Mouse (Mus musculus) hindbrain, embryonic 12.5 days (tissue): ENCODE measurements around the gene Slco4c1. TPM values are rescaled to one million over a fixed set of nuclear protein-coding genes. Genes with fewer than 3 reads are reported as not detected.

Source experiments
- ATAC-seq: fragments of 200-750 bp; cut with Nextera tagmentation; 2 replicates; pipeline ENCODE4 v1.8.0; 2017; ENCODE audit warnings: moderate TSS enrichment; ENCODE audit not compliant: low FRiP score
- H3K27ac ChIP-seq: fragments of 300-500 bp; sonication (generic); 2 replicates; pipeline ENCODE4 v1.5.1; 2016; ENCODE audit warnings: mild to moderate bottlenecking
- H3K27me3 ChIP-seq: fragments of 300-500 bp; sonication (generic); 2 replicates; pipeline ENCODE4 v1.6.1; 2016; ENCODE audit warnings: mild to moderate bottlenecking
- H3K36me3 ChIP-seq: fragments of 300-500 bp; sonication (generic); 2 replicates; pipeline ENCODE4 v1.6.1; 2016; ENCODE audit warnings: mild to moderate bottlenecking
- H3K4me1 ChIP-seq: fragments of 300-500 bp; sonication (generic); 2 replicates; pipeline ENCODE4 v1.6.1; 2016
- H3K4me2 ChIP-seq: fragments of 300-500 bp; sonication (generic); replicated peaks from 2 replicates; pipeline ENCODE4 v1.6.1; 2016; ENCODE audit warnings: mild to moderate bottlenecking
- H3K4me3 ChIP-seq: fragments of 300-500 bp; sonication (generic); 2 replicates; pipeline ENCODE4 v1.5.1; 2016; ENCODE audit warnings: mild to moderate bottlenecking
- H3K9ac ChIP-seq: fragments of 300-500 bp; sonication (generic); 2 replicates; pipeline ENCODE4 v1.6.1; 2016; ENCODE audit warnings: mild to moderate bottlenecking, moderate library complexity
- H3K9me3 ChIP-seq: fragments of 300-500 bp; sonication (generic); replicated peaks from 2 replicates; pipeline ENCODE4 v1.6.1; 2016; ENCODE audit warnings: mild to moderate bottlenecking
- WGBS: fragments of 180-500 bp; shearing (Covaris S2); methylation state at CpG from one replicate; pipeline ENCODE4 v1.1.7; 2016; 5-methylcytosine and 5-hydroxymethylcytosine counted together
- polyA plus RNA-seq: library from polyadenylated mRNA; unstranded; fragments of >200 nt; fragmentation: Nextera tagmentation; extraction: Ambion mirVana; gene quantifications from 2 replicates; pipeline ENCODE4 v1.2.1, GENCODE M21; 2016

Gene Slco4c1
- 0.05 and 0.08 TPM in 2 replicates for polyA plus RNA-seq

GRCm38 (mm10) chr1:96871528-96872360 lies at the start of gene Slco4c1:
Gene Slco4c1 (minus strand): TSS chr1:96872171.
- H3K4me1 ChIP-seq, result peaks cover 9% of the 10 kb centered on the region
- H3K4me3 ChIP-seq, result peak within 1 kb of the TSS; percentile 51
- peak within 1 kb of the TSS; percentile 94 for H3K4me2 ChIP-seq
- peak within 1 kb of the TSS; percentile 54 for H3K9ac ChIP-seq
- no peaks in the 10 kb centered on the region for H3K9me3 ChIP-seq
- WGBS, result 2% methylated on average over 40 of the region's 40 CpGs
- no peak within 1 kb of the TSS for H3K27ac ChIP-seq
- ATAC-seq, result peak; percentile 83
- H3K36me3 ChIP-seq, result no peaks in the 10 kb centered on the region
- peaks cover 12% of the 10 kb centered on the region; the same call in 1 of the 2 replicates for H3K27me3 ChIP-seq

- Histone ChIP-seq H3K27ac (no peak overlapping the region), H3K4me2 (no peak overlapping the region), H3K4me3 (no peak overlapping the region), H3K36me3 (no peaks in the 10 kb centered on the region), H3K27me3 (no peaks in the 10 kb centered on the region), H3K4me1 (no peaks in the 10 kb centered on the region), H3K9ac (no peak overlapping the region), H3K9me3 (no peaks in the 10 kb centered on the region)
- no peak for ATAC-seq
Observed at GRCm38 (mm10) chr1:96917333-96917732, 45.4 kb upstream of the Slco4c1 start.

- Histone ChIP-seq H3K9me3 (no peaks in the 10 kb centered on the region), H3K27ac (no peak overlapping the region), H3K36me3 (no peaks in the 10 kb centered on the region)
Observed at GRCm38 (mm10) chr1:96883788-96884187, 11.8 kb upstream of the Slco4c1 start.

GRCm38 (mm10) chr1:96878572-96878971 lies 6.6 kb upstream of the Slco4c1 start:
- no peaks in the 10 kb centered on the region for H3K4me1 ChIP-seq
- H3K27me3 ChIP-seq, result no peaks in the 10 kb centered on the region
- no peaks in the 10 kb centered on the region for H3K9me3 ChIP-seq
- no peak overlapping the region for H3K4me3 ChIP-seq
- H3K4me2 ChIP-seq, result no peak overlapping the region
- no peak overlapping the region for H3K27ac ChIP-seq
- WGBS, result 90% methylated on average over 1 of the region's 1 CpGs
- H3K36me3 ChIP-seq, result no peaks in the 10 kb centered on the region
- no peak for ATAC-seq
- H3K9ac ChIP-seq, result no peak overlapping the region

More at GRCm38 (mm10) chr1:96883788-96884187, 11.8 kb upstream of the Slco4c1 start:
- H3K4me1 ChIP-seq, result no peaks in the 10 kb centered on the region
- H3K4me2 ChIP-seq, result no peak overlapping the region
- no peak overlapping the region for H3K4me3 ChIP-seq
- no peak for ATAC-seq
- no peaks in the 10 kb centered on the region for H3K27me3 ChIP-seq
- no peak overlapping the region for H3K9ac ChIP-seq

GRCm38 (mm10) chr1:96876076-96876475 lies 4.1 kb upstream of the Slco4c1 start:
- Histone ChIP-seq H3K4me2 (no peak overlapping the region), H3K4me3 (no peak overlapping the region), H3K36me3 (no peaks in the 10 kb centered on the region), H3K4me1 (peaks cover 8% of the 10 kb centered on the region), H3K27ac (no peak overlapping the region), H3K9me3 (no peaks in the 10 kb centered on the region), H3K9ac (no peak overlapping the region), H3K27me3 (peaks cover 10% of the 10 kb centered on the region; the same call in 1 of the 2 replicates)
- WGBS, result 71% methylated on average over 1 of the region's 1 CpGs
- ATAC-seq, result no peak

GRCm38 (mm10) chr1:96874636-96875035 lies 2.7 kb upstream of the Slco4c1 start:
- no peak overlapping the region for H3K27ac ChIP-seq
- H3K9ac ChIP-seq, result no peak overlapping the region
- peaks cover 12% of the 10 kb centered on the region; the same call in 1 of the 2 replicates for H3K27me3 ChIP-seq
- H3K4me2 ChIP-seq, result no peak overlapping the region
- WGBS, result 58% methylated on average over 1 of the region's 1 CpGs
- peaks cover 9% of the 10 kb centered on the region for H3K4me1 ChIP-seq
- ATAC-seq, result no peak
- H3K9me3 ChIP-seq, result no peaks in the 10 kb centered on the region
- no peaks in the 10 kb centered on the region for H3K36me3 ChIP-seq
- H3K4me3 ChIP-seq, result no peak overlapping the region

- Histone ChIP-seq H3K4me2 (peak overlapping the region; percentile 94), H3K36me3 (no peaks in the 10 kb centered on the region), H3K4me1 (peaks cover 9% of the 10 kb centered on the region), H3K4me3 (peak overlapping the region; percentile 51), H3K27ac (no peak overlapping the region), H3K9ac (peak overlapping the region; percentile 54), H3K9me3 (no peaks in the 10 kb centered on the region), H3K27me3 (peaks cover 12% of the 10 kb centered on the region; the same call in 1 of the 2 replicates)
- no peak for ATAC-seq
- WGBS, result 4% methylated on average over 10 of the region's 10 CpGs
Observed at GRCm38 (mm10) chr1:96872361-96872693, 356 bp upstream of the Slco4c1 start.

GRCm38 (mm10) chr1:96870764-96871307 lies 1.1 kb downstream of the Slco4c1 start:
- 10% methylated on average over 7 of the region's 7 CpGs for WGBS
- H3K4me3 ChIP-seq, result no peak overlapping the region

GRCm38 (mm10) chr1:96868722-96869121 lies 3.2 kb downstream of the Slco4c1 start:
- no peak overlapping the region for H3K4me2 ChIP-seq
- ATAC-seq, result no peak
- no peak overlapping the region for H3K4me3 ChIP-seq
- peaks cover 12% of the 10 kb centered on the region; the same call in 1 of the 2 replicates for H3K27me3 ChIP-seq
- 90% methylated on average over 1 of the region's 1 CpGs for WGBS
- peaks cover 9% of the 10 kb centered on the region for H3K4me1 ChIP-seq
- no peak overlapping the region for H3K9ac ChIP-seq
- no peak overlapping the region for H3K27ac ChIP-seq
- H3K9me3 ChIP-seq, result no peaks in the 10 kb centered on the region
- H3K36me3 ChIP-seq, result no peaks in the 10 kb centered on the region

More at GRCm38 (mm10) chr1:96870764-96871307, 1.1 kb downstream of the Slco4c1 start:
- Histone ChIP-seq H3K9ac (no peak overlapping the region), H3K27ac (no peak overlapping the region), H3K36me3 (no peaks in the 10 kb centered on the region), H3K4me2 (peak overlapping the region; percentile 94; the same call in 1 of the 2 replicates), H3K4me1 (peaks cover 9% of the 10 kb centered on the region), H3K27me3 (peaks cover 12% of the 10 kb centered on the region; the same call in 1 of the 2 replicates), H3K9me3 (no peaks in the 10 kb centered on the region)
- no peak for ATAC-seq

GRCm38 (mm10) chr1:96866002-96866401 lies 6.0 kb downstream of the Slco4c1 start:
- peaks cover 3% of the 10 kb centered on the region; the same call in 1 of the 2 replicates for H3K27me3 ChIP-seq
- H3K4me1 ChIP-seq, result no peaks in the 10 kb centered on the region
- H3K9ac ChIP-seq, result no peak overlapping the region
- H3K4me2 ChIP-seq, result no peak overlapping the region
- H3K36me3 ChIP-seq, result no peaks in the 10 kb centered on the region
- no peak overlapping the region for H3K4me3 ChIP-seq
- ATAC-seq, result no peak
- no peaks in the 10 kb centered on the region for H3K9me3 ChIP-seq
- WGBS, result 94% methylated on average over 4 of the region's 4 CpGs
- no peak overlapping the region for H3K27ac ChIP-seq

GRCm38 (mm10) chr1:96864120-96864519 lies 7.9 kb downstream of the Slco4c1 start:
- Histone ChIP-seq H3K4me3 (no peak overlapping the region), H3K4me2 (no peak overlapping the region), H3K9me3 (no peaks in the 10 kb centered on the region), H3K27ac (no peak overlapping the region), H3K27me3 (no peaks in the 10 kb centered on the region), H3K9ac (no peak overlapping the region), H3K36me3 (no peaks in the 10 kb centered on the region), H3K4me1 (no peaks in the 10 kb centered on the region)
- WGBS, result 83% methylated on average over 2 of the region's 2 CpGs
- ATAC-seq, result no peak

GRCm38 (mm10) chr1:96859995-96860684 lies 11.8 kb downstream of the Slco4c1 start:
- Histone ChIP-seq H3K27me3 (no peaks in the 10 kb centered on the region), H3K4me2 (no peak overlapping the region), H3K4me3 (no peak overlapping the region), H3K36me3 (no peaks in the 10 kb centered on the region), H3K27ac (no peak overlapping the region), H3K9me3 (no peaks in the 10 kb centered on the region), H3K4me1 (no peaks in the 10 kb centered on the region), H3K9ac (no peak overlapping the region)
- no peak for ATAC-seq
- 88% methylated on average over 7 of the region's 7 CpGs for WGBS
